Mouse (Mus musculus) MEL (cell line): ENCODE measurements around the gene Slc4a4.

ENCODE experiments used
- CHD2 ChIP-seq: IDR thresholded peaks from 2 replicates; pipeline ENCODE4 v1.6.1; 2011; ENCODE audit warnings: low read length, improper control_type of control experiment
- CTCF ChIP-seq, 3 experiments: IDR thresholded peaks in 2 of 3; conservative IDR thresholded peaks in 1 of 3; 2 replicates each; pipeline ENCODE4 v1.5.1; 2011 to 2012; ENCODE audit warnings: low read length in 3 of 3, low read depth in 2 of 3, mild to moderate bottlenecking in 2 of 3, improper control_type of control experiment in 1 of 3, inconsistent platforms in 1 of 3, mixed read lengths in 1 of 3, moderate library complexity in 1 of 3; ENCODE audit not compliant: control insufficient read depth in 1 of 3, insufficient read depth in 1 of 3, poor library complexity in 1 of 3, severe bottlenecking in 1 of 3
- ELF1 ChIP-seq: IDR thresholded peaks from 2 replicates; pipeline ENCODE4 v1.6.1; 2014; ENCODE audit warnings: low read depth, mild to moderate bottlenecking, inconsistent platforms, low read length, improper control_type of control experiment, moderate library complexity
- EP300 ChIP-seq, 2 experiments: IDR thresholded peaks; 2 replicates each; pipeline ENCODE4 v1.6.1; 2011; ENCODE audit warnings: improper control_type of control experiment in 2 of 2, low read length in 2 of 2, low read depth in 1 of 2, mild to moderate bottlenecking in 1 of 2
- GABPA ChIP-seq: IDR thresholded peaks from 2 replicates; pipeline ENCODE4 v1.6.1; 2012; ENCODE audit warnings: low read depth, mild to moderate bottlenecking, inconsistent platforms, low read length, improper control_type of control experiment, moderate library complexity
- GATA1 ChIP-seq: IDR thresholded peaks from 2 replicates; pipeline ENCODE4 v1.6.1; 2011; ENCODE audit warnings: low read depth, low read length, improper control_type of control experiment
- HCFC1 ChIP-seq: IDR thresholded peaks from 2 replicates; pipeline ENCODE4 v1.6.1; 2012; ENCODE audit warnings: low read depth, mild to moderate bottlenecking, inconsistent platforms, low read length, improper control_type of control experiment, moderate library complexity
- MXI1 ChIP-seq: IDR thresholded peaks from 2 replicates; pipeline ENCODE4 v1.6.1; 2011; ENCODE audit warnings: mild to moderate bottlenecking, low read depth, low read length, improper control_type of control experiment
- MYB ChIP-seq: IDR thresholded peaks from 2 replicates; pipeline ENCODE4 v1.6.1; 2011; ENCODE audit warnings: mild to moderate bottlenecking, low read depth, low read length, improper control_type of control experiment
- NRF1 ChIP-seq: IDR thresholded peaks from 2 replicates; pipeline ENCODE4 v1.6.1; 2014; ENCODE audit warnings: low read depth, mild to moderate bottlenecking, inconsistent platforms, low read length, improper control_type of control experiment, moderate library complexity; ENCODE audit not compliant: poor library complexity, insufficient read depth, severe bottlenecking
- POLR2A ChIP-seq, 2 experiments: IDR thresholded peaks; 2 replicates each; pipeline ENCODE4 v1.6.1; 2011 to 2012; ENCODE audit warnings: low read length in 2 of 2, mild to moderate bottlenecking in 2 of 2, control low read depth in 1 of 2, improper control_type of control experiment in 1 of 2, low read depth in 1 of 2, moderate library complexity in 1 of 2; ENCODE audit not compliant: control insufficient read depth in 1 of 2, insufficient read depth in 1 of 2, poor library complexity in 1 of 2
- POLR2AphosphoS5 ChIP-seq: IDR thresholded peaks from 2 replicates; pipeline ENCODE4 v1.6.1; 2012; ENCODE audit warnings: low read depth, borderline replicate concordance, mild to moderate bottlenecking, inconsistent platforms, low read length, moderate library complexity, mixed read lengths
- RAD21 ChIP-seq: IDR thresholded peaks from 2 replicates; pipeline ENCODE4 v1.6.1; 2011; ENCODE audit warnings: mild to moderate bottlenecking, low read depth, low read length, improper control_type of control experiment
- RCOR1 ChIP-seq: IDR thresholded peaks from 2 replicates; pipeline ENCODE4 v1.6.1; 2012; ENCODE audit warnings: low read depth, mild to moderate bottlenecking, inconsistent platforms, low read length, improper control_type of control experiment

DNA sequence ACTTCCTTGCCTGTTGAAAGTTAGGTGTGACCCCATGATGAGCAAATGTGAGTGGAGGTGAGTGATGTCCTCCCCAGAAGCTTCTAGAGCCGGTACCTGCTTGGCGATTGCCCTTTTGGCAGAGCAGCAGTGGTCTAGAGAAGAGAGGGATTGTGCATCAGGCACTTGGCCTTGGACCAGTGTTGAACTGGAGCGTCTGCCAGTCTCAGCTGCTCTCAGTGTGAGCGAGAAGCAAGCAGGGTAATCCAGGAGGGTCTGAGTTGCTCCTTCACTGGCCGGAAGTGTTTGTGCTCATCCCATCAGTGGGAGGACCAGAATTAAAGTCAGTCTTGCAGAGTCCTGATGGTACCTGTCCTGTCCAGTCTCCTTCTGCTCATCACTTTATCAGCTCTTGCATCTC, 181.5 kb downstream of the Slc4a4 start:
- TF ChIP-seq EP300 (IDR thresholded peaks at IDR 0.05; ENCODE audit: low read depth in 1 of 2, low read length in 2 of 2) (no peak), ELF1 (no peak), CTCF (IDR thresholded peaks at IDR 0.05 in 2 of 3, conservative IDR thresholded peaks at IDR 0.05 in 1 of 3; ENCODE audit: control insufficient read depth in 1 of 3, insufficient read depth in 1 of 3, low read depth in 2 of 3, low read length in 3 of 3, poor library complexity in 1 of 3, severe bottlenecking in 1 of 3) (no peak), POLR2A (IDR thresholded peaks at IDR 0.05; ENCODE audit: control insufficient read depth in 1 of 2, insufficient read depth in 1 of 2, low read depth in 1 of 2, low read length in 2 of 2, poor library complexity in 1 of 2) (no peak), CHD2 (no peak), HCFC1 (no peak), RCOR1 (no peak), RAD21 (no peak), NRF1 (no peak), MXI1 (no peak), POLR2AphosphoS5 (no peak), GATA1 (no peak), GABPA (no peak), MYB (no peak)
